Mouse (Mus musculus) spleen, adult 2 months (tissue): ENCODE data around the gene Zfp324.

Source experiments
- CTCF ChIP-seq: fragments of 200-500 bp; IDR thresholded peaks from 2 replicates; pipeline ENCODE4 v1.5.1; 2011; ENCODE audit warnings: mild to moderate bottlenecking, inconsistent platforms; ENCODE audit not compliant: insufficient read depth, insufficient read length, insufficient replicate concordance; ENCODE audit errors: extremely low read depth
- POLR2A ChIP-seq: fragments of 200-500 bp; IDR thresholded peaks from 2 replicates; pipeline ENCODE4 v1.6.1; 2011; ENCODE audit warnings: low read depth, low read length, inconsistent platforms

GRCm38 (mm10) chr7:12987409-12988189 lies 22.0 kb downstream of the Zfp324 start:
- TF ChIP-seq CTCF (no peak), POLR2A (no peak)
